Mouse (Mus musculus) heart, adult 2 months (tissue): ENCODE measurements around the gene Nr3c2. TPM values are rescaled to one million over a fixed set of nuclear protein-coding genes. Genes with fewer than 3 reads are reported as not detected.

Experiments
- DNase-seq, 2 experiments: peaks; one replicate each; pipeline ENCODE4 v3.0.0; 2021
- H3K27ac ChIP-seq: fragments of 200-600 bp; 2 replicates; pipeline ENCODE4 v1.8.1; 2022
- H3K27me3 ChIP-seq: fragments of 200-500 bp; 2 replicates; pipeline ENCODE4 v1.6.1; 2012; ENCODE audit warnings: mild to moderate bottlenecking, low read length, inconsistent platforms, mixed read lengths; ENCODE audit not compliant: control insufficient read depth, insufficient read depth
- H3K36me3 ChIP-seq: fragments of 200-500 bp; 2 replicates; pipeline ENCODE4 v1.6.1; 2012; ENCODE audit warnings: low read length, inconsistent platforms; ENCODE audit not compliant: control insufficient read depth, insufficient read depth
- H3K4me1 ChIP-seq: fragments of 200-500 bp; 2 replicates; pipeline ENCODE4 v1.6.1; 2011; ENCODE audit warnings: low read length; ENCODE audit not compliant: control insufficient read depth, insufficient read depth
- H3K4me3 ChIP-seq: fragments of 200-600 bp; 2 replicates; pipeline ENCODE4 v1.8.1; 2022
- H3K79me2 ChIP-seq: fragments of 200-500 bp; replicated peaks from 2 replicates; pipeline ENCODE4 v1.6.1; 2012; ENCODE audit warnings: mild to moderate bottlenecking, inconsistent platforms, low read length, moderate library complexity, mixed read lengths; ENCODE audit not compliant: control insufficient read depth, insufficient read depth
- H3K9ac ChIP-seq: fragments of 200-500 bp; 2 replicates; pipeline ENCODE4 v1.6.1; 2012; ENCODE audit warnings: low read depth, mild to moderate bottlenecking, control low read depth, inconsistent platforms, low read length, mixed read lengths
- CTCF ChIP-seq: fragments of 200-600 bp; IDR thresholded peaks from 2 replicates; pipeline ENCODE4 v1.8.1; 2022; ENCODE audit warnings: antibody characterized with exemption, mild to moderate bottlenecking, moderate library complexity
- EP300 ChIP-seq: fragments of 200-500 bp; IDR thresholded peaks from 2 replicates; pipeline ENCODE4 v1.6.1; 2011; ENCODE audit warnings: low read depth, low read length, control low read depth; ENCODE audit not compliant: insufficient read depth
- POLR2A ChIP-seq: fragments of 200-500 bp; IDR thresholded peaks from 2 replicates; pipeline ENCODE4 v1.6.1; 2011; ENCODE audit warnings: mild to moderate bottlenecking, low read depth, low read length, control low read depth; ENCODE audit not compliant: insufficient read depth
- WGBS: fragments of 180-500 bp; shearing (Covaris S2); methylation state at CpG from one replicate; pipeline ENCODE4 v1.1.7; 2018; 5-methylcytosine and 5-hydroxymethylcytosine counted together
- intact Hi-C: fragments of 180-260 bp; cut with DNase I; formaldehyde crosslinking; loops from one replicate; pipeline ENCODE4 v1.15.1; 2025
- polyA plus RNA-seq: library from polyadenylated mRNA; depleted of rRNA; stranded (reverse); fragments of >200 nt; gene quantifications from 2 replicates; pipeline ENCODE4 v1.2.3, GENCODE M21; 2012
- total RNA-seq, 2 experiments: library from RNA; stranded (reverse); gene quantifications; 2 replicates each; pipeline ENCODE4 v1.2.3; 2021

The Nr3c2 gene
- total and polyA plus RNA-seq, 3 experiments: 7.0 to 27.8 (median 21.1) TPM

DNA sequence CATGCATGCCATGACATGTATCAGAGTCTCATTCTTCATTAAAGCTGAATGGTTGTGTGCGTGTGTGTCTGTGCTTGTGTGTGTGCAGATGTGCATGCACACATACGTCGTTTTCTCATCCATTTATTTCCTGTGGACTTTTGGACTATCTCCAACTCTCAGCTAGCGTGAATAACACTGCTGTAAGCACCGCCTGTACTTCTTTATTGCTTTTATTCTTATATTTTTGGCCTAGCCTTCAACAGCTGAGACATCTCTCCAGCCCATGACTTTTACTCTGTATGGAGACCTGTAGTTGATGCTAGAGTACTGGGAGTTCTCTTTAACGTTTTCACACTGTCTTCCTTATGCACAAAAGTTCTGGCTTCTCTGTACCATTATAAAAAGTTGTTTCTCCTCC is 332.6 kb downstream of the Nr3c2 start:
- Histone ChIP-seq H3K79me2 (no peaks in the 10 kb centered on the region), H3K36me3 (peaks cover 3% of the 10 kb centered on the region), H3K27me3 (no peaks in the 10 kb centered on the region), H3K4me3 (no peak overlapping the region), H3K27ac (peak overlapping the region; percentile 64), H3K9ac (no peak overlapping the region), H3K4me1 (peaks cover 6% of the 10 kb centered on the region)
- no peak for DNase-seq
- intact Hi-C loops: loop anchor here (5.0 kb wide), 1 partner anchor 80 kb away; no protein-coding TSS in a partner anchor
- WGBS: 23% methylated on average over 6 of the region's 6 CpGs
- TF ChIP-seq CTCF: no peak
- no peak for TF ChIP-seq POLR2A
- no peak for TF ChIP-seq EP300

DNA sequence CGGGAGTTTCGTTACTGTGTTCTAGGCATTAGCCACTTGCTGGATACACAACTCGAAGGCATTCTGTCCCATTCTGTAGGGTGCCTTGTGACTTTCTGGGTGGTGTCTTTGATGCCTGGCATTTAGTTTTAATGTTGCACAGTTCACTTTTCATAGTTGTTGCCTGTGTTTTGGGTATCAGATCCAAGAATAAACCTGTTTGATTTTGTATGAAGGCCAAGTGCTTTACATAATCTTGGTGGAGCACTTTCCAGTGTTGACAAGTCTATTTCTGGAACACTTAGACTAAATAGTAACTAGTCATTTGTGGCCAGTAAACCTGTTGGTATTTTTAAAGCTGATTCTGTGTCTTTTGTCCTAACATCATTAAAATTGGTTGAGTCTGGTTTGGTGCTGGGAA is 333.2 kb downstream of the Nr3c2 start:
- Histone ChIP-seq H3K79me2 (no peaks in the 10 kb centered on the region), H3K36me3 (peaks cover 3% of the 10 kb centered on the region), H3K9ac (0 out of 2 replicates have a peak overlapping the region, but pooled peaks have one; percentile 20), H3K27ac (peak overlapping the region; percentile 64), H3K4me1 (peaks cover 6% of the 10 kb centered on the region), H3K27me3 (no peaks in the 10 kb centered on the region), H3K4me3 (no peak overlapping the region)
- intact Hi-C loops: loop anchor here (5.0 kb wide), 1 partner anchor 80 kb away; no protein-coding TSS in a partner anchor
- TF ChIP-seq EP300: no peak
- no peak for TF ChIP-seq POLR2A
- no peak for TF ChIP-seq CTCF
- WGBS: 62% methylated on average over 3 of the region's 3 CpGs
- no peak for DNase-seq

DNA sequence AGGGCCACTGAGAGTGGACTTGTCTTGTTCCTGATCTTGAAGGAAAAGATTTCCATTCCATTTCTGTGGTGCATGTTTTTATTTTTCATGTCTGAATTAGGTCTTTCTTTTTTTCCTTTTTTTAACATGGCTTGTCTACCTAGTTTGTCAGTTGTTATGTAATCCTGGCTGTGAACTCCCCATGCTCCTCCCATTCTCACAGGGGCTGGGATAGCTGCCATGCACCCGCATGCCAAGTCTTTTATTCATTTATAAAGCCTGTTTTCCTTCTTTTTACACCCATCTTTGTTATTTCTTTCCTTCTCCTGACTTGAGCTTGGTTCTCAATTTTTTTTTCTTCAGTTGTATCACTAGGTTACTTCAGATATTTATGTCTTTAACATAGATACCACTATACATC is 337.5 kb downstream of the Nr3c2 start:
- Histone ChIP-seq H3K4me3 (no peak overlapping the region), H3K9ac (no peak overlapping the region), H3K27ac (no peak overlapping the region), H3K4me1 (peaks cover 4% of the 10 kb centered on the region), H3K79me2 (no peaks in the 10 kb centered on the region), H3K27me3 (no peaks in the 10 kb centered on the region), H3K36me3 (peaks cover 3% of the 10 kb centered on the region)
- no peak for TF ChIP-seq POLR2A
- TF ChIP-seq CTCF: no peak
- TF ChIP-seq EP300: no peak
- 66% methylated on average over 1 of the region's 1 CpGs for WGBS
- intact Hi-C loops: no loop called here
- DNase-seq: peak; percentile 39 to 43

DNA sequence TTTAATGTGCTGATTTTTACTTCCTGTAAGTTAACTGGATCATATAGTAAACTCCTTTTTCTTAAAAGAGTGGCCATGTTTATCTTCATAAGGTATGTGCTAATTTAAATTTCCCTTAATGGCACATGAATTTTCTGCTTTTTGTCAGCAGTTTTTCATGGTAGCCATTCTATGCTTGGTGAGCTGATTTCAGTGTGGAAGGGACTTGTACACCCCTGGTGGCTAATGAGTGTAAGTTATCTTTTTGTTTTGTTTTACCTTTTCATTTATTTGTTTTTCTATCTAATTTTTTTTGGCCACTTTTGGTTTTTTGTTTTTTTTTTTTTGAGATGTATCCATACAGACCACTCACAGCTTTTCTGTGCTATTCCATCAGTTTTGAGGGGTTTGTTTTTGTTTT is 340.2 kb downstream of the Nr3c2 start:
- no peaks in the 10 kb centered on the region for H3K79me2 ChIP-seq
- H3K4me1 ChIP-seq: peaks cover 2% of the 10 kb centered on the region
- H3K9ac ChIP-seq: no peak overlapping the region
- no peak for TF ChIP-seq EP300
- TF ChIP-seq CTCF: peak; percentile 47
- no peak overlapping the region for H3K27ac ChIP-seq
- intact Hi-C loops: no loop called here
- no peak for DNase-seq
- H3K36me3 ChIP-seq: peaks cover 3% of the 10 kb centered on the region; the same call in 1 of the 2 replicates
- no peak overlapping the region for H3K4me3 ChIP-seq
- H3K27me3 ChIP-seq: no peaks in the 10 kb centered on the region

DNA sequence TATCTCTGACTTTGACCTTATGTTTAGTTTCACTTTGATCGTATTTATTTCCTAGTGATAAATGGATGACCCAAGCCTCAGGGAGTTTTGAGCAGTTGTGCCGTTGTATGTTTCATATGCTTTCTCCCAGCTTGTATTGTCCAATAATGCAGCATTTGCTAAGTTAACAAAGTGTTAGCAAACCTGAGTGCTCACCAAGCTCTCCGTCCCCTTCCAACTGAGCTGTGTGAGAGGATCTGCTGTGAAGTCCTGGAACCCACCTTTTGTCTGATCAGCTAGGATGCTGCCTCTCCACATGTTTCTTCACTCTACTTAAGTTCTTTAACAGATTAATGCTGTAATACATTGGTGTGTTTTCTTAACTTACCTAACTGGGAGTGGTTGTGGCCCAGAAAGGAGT is 342.1 kb downstream of the Nr3c2 start:
- Histone ChIP-seq H3K9ac (no peak overlapping the region), H3K79me2 (no peaks in the 10 kb centered on the region), H3K27me3 (no peaks in the 10 kb centered on the region), H3K36me3 (peaks cover 2% of the 10 kb centered on the region; the same call in 1 of the 2 replicates), H3K27ac (no peak overlapping the region), H3K4me1 (peaks cover 2% of the 10 kb centered on the region), H3K4me3 (no peak overlapping the region)
- WGBS: 92% methylated on average over 3 of the region's 3 CpGs
- DNase-seq: no peak
- intact Hi-C loops: no loop called here
- TF ChIP-seq CTCF: no peak
- TF ChIP-seq EP300: no peak
- TF ChIP-seq POLR2A: no peak

DNA sequence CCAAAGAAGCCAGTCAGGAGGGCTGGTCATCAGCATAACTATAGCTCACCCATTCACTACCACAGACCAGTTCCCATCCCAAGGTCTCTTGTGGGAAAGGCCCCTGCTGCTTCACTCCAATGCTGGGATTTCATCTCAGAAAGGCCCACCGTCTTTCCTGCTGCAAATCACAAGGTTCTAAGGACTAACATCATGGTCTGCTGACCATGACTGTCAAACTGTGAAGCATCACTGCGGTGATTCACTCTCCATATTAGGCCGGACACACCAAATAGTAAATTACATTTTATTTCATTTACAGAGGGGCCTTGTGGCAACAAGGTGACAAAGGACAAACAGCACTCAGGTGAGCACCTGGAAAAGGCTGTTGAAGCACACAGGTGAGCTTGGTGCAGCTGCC is 350.9 kb downstream of the Nr3c2 start:
- Histone ChIP-seq H3K27me3 (no peaks in the 10 kb centered on the region), H3K4me1 (peaks cover 4% of the 10 kb centered on the region; the same call in 1 of the 2 replicates), H3K79me2 (no peaks in the 10 kb centered on the region), H3K27ac (no peak overlapping the region), H3K4me3 (no peak overlapping the region), H3K36me3 (peaks cover 2% of the 10 kb centered on the region; the same call in 1 of the 2 replicates), H3K9ac (no peak overlapping the region)
- TF ChIP-seq POLR2A (no peak), CTCF (no peak), EP300 (no peak)
- 98% methylated on average over 3 of the region's 3 CpGs for WGBS
- intact Hi-C loops: no loop called here
- DNase-seq: no peak
